Mouse (Mus musculus): ENCODE data around the gene Sectm1b. TPM values are rescaled to one million over a fixed set of nuclear protein-coding genes. Genes with fewer than 3 reads are reported as not detected.
"Not testable (repeated sequence)": the region's sequence is repeated elsewhere in the genome, so short reads cannot be mapped to it uniquely, and the experiment has no call there.

Gene Sectm1b
- polyA plus RNA-seq, 1 experiment from 2014 or later = not detected

DNA sequence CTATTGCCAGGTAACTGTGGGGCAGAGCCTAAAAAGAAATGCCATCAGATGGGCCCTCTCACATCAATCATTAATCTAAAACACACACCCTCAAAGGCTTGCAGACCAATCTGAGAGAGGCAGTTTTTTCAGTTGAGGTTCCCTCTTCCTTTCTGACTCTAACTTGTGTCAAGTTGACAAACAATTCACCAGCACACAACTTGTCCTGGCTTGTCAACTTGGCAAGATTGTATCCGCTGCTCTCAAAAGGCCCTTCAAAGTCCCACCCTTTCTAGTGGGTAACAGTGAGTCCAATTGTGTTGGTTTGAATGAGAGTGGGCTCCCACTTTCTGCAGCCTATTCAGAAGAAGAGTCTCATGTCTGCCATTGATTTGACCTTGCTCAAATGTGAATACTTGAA lies 18.1 kb downstream of the Sectm1b start:
- no peak overlapping the region for H3K9ac ChIP-seq (ENCODE audit: low read depth, low read length)
- H3K36me3 ChIP-seq (ENCODE audit: control insufficient read depth, insufficient read depth, low read length) = no peaks in the 10 kb centered on the region
- H3K4me1 ChIP-seq (ENCODE audit: control insufficient read depth, insufficient read depth, low read depth, low read length) = no peaks in the 10 kb centered on the region
- 48% methylated on average over 1 of the region's 1 CpGs for WGBS
- no peak for ATAC-seq
- no peak overlapping the region for H3K4me2 ChIP-seq (ENCODE audit: low read length)
- H3K27me3 ChIP-seq (replicated peaks; ENCODE audit: control insufficient read depth, insufficient read depth, low read length) = no peaks in the 10 kb centered on the region; the same call in 1 of the 2 replicates
- H3K27ac ChIP-seq (ENCODE audit: low read depth, low read length) = no peak overlapping the region
- no peaks in the 10 kb centered on the region for H3K9me3 ChIP-seq (ENCODE audit: control insufficient read depth, low read length)
- no peak overlapping the region for H3K4me3 ChIP-seq (ENCODE audit: low read length)

DNA sequence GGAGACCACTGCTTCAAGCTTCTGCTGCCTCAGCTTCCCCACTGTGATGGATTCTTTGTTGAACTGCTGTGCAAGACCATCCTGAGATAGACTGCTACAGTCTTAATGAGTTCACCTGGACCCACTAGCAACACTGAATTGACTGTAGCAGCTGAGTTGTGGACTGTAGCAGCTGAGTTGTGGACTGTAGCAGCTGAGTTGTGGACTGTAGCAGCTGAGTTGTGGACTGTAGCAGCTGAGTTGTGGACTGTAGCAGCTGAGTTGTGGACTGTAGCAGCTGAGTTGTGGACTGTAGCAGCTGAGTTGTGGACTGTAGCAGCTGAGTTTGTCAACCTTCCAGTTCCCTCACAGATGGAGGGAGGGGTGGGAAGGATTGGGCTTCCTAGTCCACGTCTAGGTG lies 20.3 kb downstream of the Sectm1b start:
- not testable (repeated sequence) for ATAC-seq; H3K4me1 ChIP-seq (ENCODE audit: control insufficient read depth, insufficient read depth, low read depth, low read length); H3K27me3 ChIP-seq (replicated peaks; ENCODE audit: control insufficient read depth, insufficient read depth, low read length); H3K4me3 ChIP-seq (ENCODE audit: low read length); H3K4me2 ChIP-seq (ENCODE audit: low read length); H3K36me3 ChIP-seq (ENCODE audit: control insufficient read depth, insufficient read depth, low read length); H3K9me3 ChIP-seq (ENCODE audit: control insufficient read depth, low read length); H3K9ac ChIP-seq (ENCODE audit: low read depth, low read length); H3K27ac ChIP-seq (ENCODE audit: low read depth, low read length)
- WGBS = 72% methylated on average over 1 of the region's 1 CpGs

DNA sequence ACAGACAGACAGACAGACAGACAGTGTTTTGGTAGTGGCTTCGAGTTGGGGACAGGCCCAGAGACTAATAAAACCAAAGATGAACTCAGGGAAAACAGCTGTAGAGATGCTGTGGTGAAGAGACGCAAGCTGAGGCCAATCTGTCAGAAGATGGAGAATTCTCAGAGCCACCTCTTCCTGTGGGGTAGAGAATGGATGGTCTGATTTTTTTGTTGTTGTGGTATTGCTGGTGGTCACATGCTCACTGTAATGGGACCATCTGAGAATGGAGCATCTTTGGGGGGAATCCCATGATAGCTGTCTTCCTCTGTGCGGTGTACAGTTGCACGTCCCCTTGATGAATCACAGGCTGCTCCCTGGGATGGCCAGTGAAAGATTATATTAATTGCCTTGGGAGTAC lies 20.9 kb downstream of the Sectm1b start:
- no peak overlapping the region for H3K4me2 ChIP-seq (ENCODE audit: low read length)
- 77% methylated on average over 4 of the region's 4 CpGs for WGBS
- H3K4me1 ChIP-seq (ENCODE audit: control insufficient read depth, insufficient read depth, low read depth, low read length) = no peaks in the 10 kb centered on the region
- H3K9me3 ChIP-seq (ENCODE audit: control insufficient read depth, low read length) = no peaks in the 10 kb centered on the region
- no peaks in the 10 kb centered on the region for H3K36me3 ChIP-seq (ENCODE audit: control insufficient read depth, insufficient read depth, low read length)
- no peak overlapping the region for H3K4me3 ChIP-seq (ENCODE audit: low read length)
- no peak overlapping the region for H3K27ac ChIP-seq (ENCODE audit: low read depth, low read length)
- ATAC-seq = no peak
- no peaks in the 10 kb centered on the region; the same call in 1 of the 2 replicates for H3K27me3 ChIP-seq (replicated peaks; ENCODE audit: control insufficient read depth, insufficient read depth, low read length)
- H3K9ac ChIP-seq (ENCODE audit: low read depth, low read length) = no peak overlapping the region

DNA sequence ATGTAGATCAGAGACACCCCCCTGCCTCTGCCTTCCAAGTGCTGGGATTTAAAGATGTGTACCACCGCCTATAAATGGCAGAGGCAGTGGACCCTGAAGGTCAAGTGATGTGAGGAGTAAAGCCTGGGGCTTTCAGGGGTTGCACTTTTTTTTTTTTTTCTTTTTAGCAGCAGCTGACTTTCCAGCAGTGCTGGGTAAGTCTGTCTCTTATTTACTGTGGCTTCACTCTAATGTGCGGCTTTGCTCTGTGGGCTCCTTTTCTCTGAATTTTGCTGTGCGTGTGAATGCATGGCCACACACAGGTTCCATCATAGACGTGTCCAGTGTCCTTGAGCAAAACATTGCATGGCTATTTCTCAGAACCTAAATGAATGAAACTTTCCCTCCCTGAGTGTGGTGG lies 21.7 kb downstream of the Sectm1b start:
- Histone ChIP-seq H3K9ac (ENCODE audit: low read depth, low read length) (no peak overlapping the region), H3K9me3 (ENCODE audit: control insufficient read depth, low read length) (no peaks in the 10 kb centered on the region), H3K27ac (ENCODE audit: low read depth, low read length) (no peak overlapping the region), H3K27me3 (replicated peaks; ENCODE audit: control insufficient read depth, insufficient read depth, low read length) (no peaks in the 10 kb centered on the region; the same call in 1 of the 2 replicates), H3K4me2 (ENCODE audit: low read length) (no peak overlapping the region), H3K4me1 (ENCODE audit: control insufficient read depth, insufficient read depth, low read depth, low read length) (no peaks in the 10 kb centered on the region), H3K36me3 (ENCODE audit: control insufficient read depth, insufficient read depth, low read length) (no peaks in the 10 kb centered on the region), H3K4me3 (ENCODE audit: low read length) (no peak overlapping the region)
- ATAC-seq = no peak
- WGBS = 69% methylated on average over 4 of the region's 4 CpGs

DNA sequence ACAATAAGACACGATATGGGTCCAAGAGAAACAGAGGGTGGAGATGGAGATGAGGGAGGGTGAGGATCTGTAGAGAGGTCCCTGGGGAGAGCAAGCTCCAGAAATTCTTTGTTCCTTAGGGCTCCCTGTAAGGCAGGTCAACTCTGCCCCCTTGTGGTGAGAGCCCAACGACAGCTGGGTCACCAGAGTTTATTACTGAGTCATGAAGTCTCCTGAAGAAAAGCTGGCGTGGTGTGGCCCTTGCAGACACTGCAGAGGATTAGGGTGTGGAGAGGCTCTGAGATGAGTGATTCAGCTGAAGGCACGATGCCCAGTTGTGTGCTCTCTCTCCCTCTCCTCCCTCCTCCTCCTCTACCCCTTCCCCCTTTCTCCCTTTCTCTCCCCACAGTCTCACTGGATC lies 22.2 kb downstream of the Sectm1b start:
- no peak for ATAC-seq
- H3K4me3 ChIP-seq (ENCODE audit: low read length) = no peak overlapping the region
- H3K27ac ChIP-seq (ENCODE audit: low read depth, low read length) = no peak overlapping the region
- WGBS = 13% methylated on average over 4 of the region's 4 CpGs
- no peaks in the 10 kb centered on the region for H3K4me1 ChIP-seq (ENCODE audit: control insufficient read depth, insufficient read depth, low read depth, low read length)
- no peaks in the 10 kb centered on the region for H3K9me3 ChIP-seq (ENCODE audit: control insufficient read depth, low read length)
- no peaks in the 10 kb centered on the region for H3K36me3 ChIP-seq (ENCODE audit: control insufficient read depth, insufficient read depth, low read length)
- no peaks in the 10 kb centered on the region for H3K27me3 ChIP-seq (replicated peaks; ENCODE audit: control insufficient read depth, insufficient read depth, low read length)
- H3K9ac ChIP-seq (ENCODE audit: low read depth, low read length) = no peak overlapping the region
- H3K4me2 ChIP-seq (ENCODE audit: low read length) = no peak overlapping the region

DNA sequence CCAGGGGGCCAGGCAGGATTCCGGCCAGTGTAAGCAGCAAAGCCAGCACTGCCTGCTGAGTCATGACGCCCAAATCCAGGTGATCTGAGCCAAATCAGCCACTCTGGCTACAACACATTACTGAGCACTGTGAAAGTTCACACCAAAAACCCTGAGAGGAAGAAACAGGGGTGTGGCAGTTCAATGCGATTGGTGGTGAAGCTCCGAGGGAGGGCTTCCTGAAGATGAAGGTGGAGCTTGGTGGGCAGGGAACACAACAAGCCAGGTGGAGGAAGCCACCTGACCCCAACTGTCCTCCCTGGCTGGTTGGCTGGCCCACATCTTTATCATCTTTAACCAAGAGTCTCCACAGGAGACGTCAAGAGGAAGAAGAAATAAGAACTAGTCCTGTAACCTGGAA lies 24.1 kb downstream of the Sectm1b start, which contains the start of gene Cd7:
Gene Cd7 (minus strand): TSS at position 117 of the 400 bp plus-strand sequence.
- H3K4me2 ChIP-seq (ENCODE audit: low read length) = no peak within 1 kb of the TSS
- H3K27ac ChIP-seq (ENCODE audit: low read depth, low read length) = no peak within 1 kb of the TSS
- H3K9ac ChIP-seq (ENCODE audit: low read depth, low read length) = no peak within 1 kb of the TSS
- H3K4me1 ChIP-seq (ENCODE audit: control insufficient read depth, insufficient read depth, low read depth, low read length) = no peaks in the 10 kb centered on the region
- H3K9me3 ChIP-seq (ENCODE audit: control insufficient read depth, low read length) = no peaks in the 10 kb centered on the region
- no peak for ATAC-seq
- no peaks in the 10 kb centered on the region for H3K27me3 ChIP-seq (replicated peaks; ENCODE audit: control insufficient read depth, insufficient read depth, low read length)
- WGBS = 84% methylated on average over 5 of the region's 5 CpGs
- H3K4me3 ChIP-seq (ENCODE audit: low read length) = no peak within 1 kb of the TSS
- no peaks in the 10 kb centered on the region for H3K36me3 ChIP-seq (ENCODE audit: control insufficient read depth, insufficient read depth, low read length)

DNA sequence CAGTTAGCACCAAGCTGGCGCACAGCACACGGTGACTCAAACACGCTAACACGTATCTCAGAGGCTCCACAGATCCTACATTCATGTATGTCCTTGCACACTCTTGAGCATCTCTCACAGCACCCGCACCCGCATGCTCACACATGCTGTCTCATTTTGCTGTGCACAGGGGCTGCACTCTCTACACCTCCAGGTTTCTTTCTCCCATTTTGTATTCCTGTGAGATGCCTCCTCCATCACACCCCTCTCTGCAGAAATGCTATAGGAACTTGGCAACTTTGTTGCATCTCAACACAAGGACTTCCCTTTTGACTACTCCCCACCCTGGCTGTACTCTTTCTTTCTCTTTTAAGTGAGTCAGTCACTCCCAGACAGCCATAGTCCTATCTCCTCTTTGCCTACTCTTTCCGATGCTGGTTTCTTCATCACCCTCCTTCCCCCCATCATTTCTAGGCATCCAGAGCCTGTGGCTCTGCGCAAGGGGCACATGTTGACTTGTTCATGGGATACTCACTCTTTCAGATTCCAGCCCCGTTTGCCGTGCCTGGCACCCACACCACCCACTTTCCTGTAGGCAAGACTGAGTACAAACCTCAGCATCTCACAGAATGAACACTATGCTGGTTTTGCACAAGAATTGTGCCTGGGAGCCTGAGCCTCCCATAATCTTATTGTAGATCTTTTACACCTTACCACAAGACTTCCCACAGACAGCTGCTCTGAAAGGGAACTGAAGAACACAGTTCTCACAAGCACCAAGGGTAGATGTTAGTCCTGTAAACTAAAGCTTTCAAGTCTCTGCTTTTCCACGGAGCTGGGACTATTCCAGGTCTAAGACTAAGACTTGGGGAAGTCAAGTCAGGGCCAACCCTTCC lies 24.8 kb downstream of the Sectm1b start:
- WGBS = 88% methylated on average over 11 of the region's 11 CpGs
- Histone ChIP-seq H3K9ac (ENCODE audit: low read depth, low read length) (no peak overlapping the region), H3K4me1 (ENCODE audit: control insufficient read depth, insufficient read depth, low read depth, low read length) (no peaks in the 10 kb centered on the region), H3K36me3 (ENCODE audit: control insufficient read depth, insufficient read depth, low read length) (no peaks in the 10 kb centered on the region), H3K27me3 (replicated peaks; ENCODE audit: control insufficient read depth, insufficient read depth, low read length) (no peaks in the 10 kb centered on the region), H3K9me3 (ENCODE audit: control insufficient read depth, low read length) (no peaks in the 10 kb centered on the region), H3K4me2 (ENCODE audit: low read length) (no peak overlapping the region), H3K4me3 (ENCODE audit: low read length) (no peak overlapping the region), H3K27ac (ENCODE audit: low read depth, low read length) (no peak overlapping the region)
- ATAC-seq = no peak

DNA sequence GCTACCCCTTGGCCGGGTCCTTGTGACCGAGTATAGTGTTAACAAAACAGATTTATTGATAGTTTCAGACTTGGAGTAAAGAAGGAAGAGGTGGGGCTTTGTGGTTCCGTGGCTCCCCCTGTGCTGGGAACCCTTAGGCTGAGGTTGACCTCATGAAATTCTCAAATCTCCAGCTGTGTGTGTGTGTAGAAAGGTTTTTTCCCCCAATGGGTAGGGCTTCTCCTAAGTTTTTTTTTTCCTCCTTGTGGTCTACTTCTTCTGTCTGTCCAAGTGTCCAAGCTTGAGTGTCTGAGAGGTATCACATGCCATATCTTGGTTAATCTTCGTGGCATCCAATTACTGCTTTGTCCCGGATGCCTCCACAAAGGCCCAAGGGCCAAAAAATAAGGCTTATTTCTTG lies 30.3 kb downstream of the Sectm1b start:
- no peaks in the 10 kb centered on the region for H3K9me3 ChIP-seq (ENCODE audit: control insufficient read depth, low read length)
- H3K36me3 ChIP-seq (ENCODE audit: control insufficient read depth, insufficient read depth, low read length) = no peaks in the 10 kb centered on the region
- no peak overlapping the region for H3K9ac ChIP-seq (ENCODE audit: low read depth, low read length)
- H3K27me3 ChIP-seq (replicated peaks; ENCODE audit: control insufficient read depth, insufficient read depth, low read length) = no peaks in the 10 kb centered on the region
- H3K4me2 ChIP-seq (ENCODE audit: low read length) = no peak overlapping the region
- H3K4me3 ChIP-seq (ENCODE audit: low read length) = no peak overlapping the region
- H3K4me1 ChIP-seq (ENCODE audit: control insufficient read depth, insufficient read depth, low read depth, low read length) = no peaks in the 10 kb centered on the region
- ATAC-seq = no peak
- WGBS = 85% methylated on average over 5 of the region's 5 CpGs
- H3K27ac ChIP-seq (ENCODE audit: low read depth, low read length) = no peak overlapping the region

DNA sequence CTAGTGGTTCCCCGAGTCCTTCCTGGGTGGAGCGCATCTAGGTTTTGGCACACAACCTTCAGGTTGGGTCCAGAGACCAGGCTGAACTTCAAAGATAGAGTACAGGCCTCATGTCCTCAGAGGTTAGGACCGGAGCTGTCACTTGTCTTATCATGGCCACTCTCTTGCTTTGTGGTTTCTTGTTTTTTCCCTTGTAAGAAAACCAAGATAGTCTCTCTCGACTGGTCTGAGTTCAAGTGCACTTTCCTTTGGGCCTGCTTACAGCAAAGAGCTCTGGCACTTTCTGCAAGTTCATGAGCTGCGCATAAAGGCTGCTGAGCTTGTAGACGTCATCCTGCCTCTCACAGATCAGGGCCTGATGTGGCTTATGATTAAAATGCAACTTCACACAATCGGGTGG lies 36.1 kb downstream of the Sectm1b start:
- ATAC-seq = no peak
- Histone ChIP-seq H3K27me3 (replicated peaks; ENCODE audit: control insufficient read depth, insufficient read depth, low read length) (no peaks in the 10 kb centered on the region), H3K4me1 (ENCODE audit: control insufficient read depth, insufficient read depth, low read depth, low read length) (no peaks in the 10 kb centered on the region), H3K27ac (ENCODE audit: low read depth, low read length) (no peak overlapping the region), H3K4me2 (ENCODE audit: low read length) (no peak overlapping the region), H3K4me3 (ENCODE audit: low read length) (no peak overlapping the region), H3K36me3 (ENCODE audit: control insufficient read depth, insufficient read depth, low read length) (no peaks in the 10 kb centered on the region), H3K9ac (ENCODE audit: low read depth, low read length) (no peak overlapping the region), H3K9me3 (ENCODE audit: control insufficient read depth, low read length) (no peaks in the 10 kb centered on the region)
- WGBS = 88% methylated on average over 7 of the region's 7 CpGs
